Mouse (Mus musculus): ENCODE data around the gene Ifna11.

Ifna11 gene

DNA sequence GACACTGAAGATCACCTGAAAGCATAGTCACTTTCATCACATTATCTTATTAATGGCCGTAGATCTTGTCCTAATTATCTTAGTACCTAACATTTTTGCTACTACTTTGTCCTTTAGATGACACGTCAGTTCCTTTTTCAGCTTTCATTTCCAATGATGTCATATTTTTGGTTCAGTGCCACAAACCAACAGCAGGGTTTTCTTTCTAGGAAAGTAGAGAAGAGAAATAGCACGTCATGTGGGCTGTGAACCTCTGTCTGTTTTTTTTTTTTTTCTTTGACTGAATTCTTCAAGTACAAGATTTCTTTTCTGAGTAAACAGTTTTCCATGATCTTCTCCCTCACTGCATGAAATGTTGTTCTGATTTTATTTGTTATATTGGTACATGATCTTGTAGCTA lies 20.3 kb downstream of the Ifna11 start:
- no peak for DNase-seq (ENCODE audit: low spot score in 2 of 2)

DNA sequence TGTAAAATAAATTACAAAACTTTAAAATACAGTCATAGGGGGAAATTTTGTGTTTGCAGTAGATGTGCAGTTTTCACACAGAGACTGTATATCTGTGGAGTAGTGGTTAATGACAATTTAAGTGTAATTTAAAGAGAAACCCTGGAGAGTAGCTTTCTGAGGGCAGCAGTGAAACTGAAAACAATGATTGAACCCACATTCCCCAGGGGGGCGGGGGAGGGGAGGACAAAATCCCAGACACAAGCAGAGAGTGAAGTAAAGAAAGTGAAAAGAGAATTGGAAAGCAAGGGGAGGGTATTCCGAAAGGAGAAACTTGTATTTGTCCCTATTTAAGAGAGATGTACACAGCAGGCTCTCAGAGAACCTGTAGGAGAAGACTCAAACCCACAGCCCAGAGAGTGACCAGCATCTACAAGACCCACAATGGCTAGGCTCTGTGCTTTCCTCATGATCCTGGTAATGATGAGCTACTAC lies 21.7 kb downstream of the Ifna11 start, which contains the start of gene Ifna4:
Gene Ifna4, plus strand, starts transcription at position 424 of the 474 bp plus-strand sequence.
- no peak for DNase-seq (ENCODE audit: low spot score in 2 of 2)

DNA sequence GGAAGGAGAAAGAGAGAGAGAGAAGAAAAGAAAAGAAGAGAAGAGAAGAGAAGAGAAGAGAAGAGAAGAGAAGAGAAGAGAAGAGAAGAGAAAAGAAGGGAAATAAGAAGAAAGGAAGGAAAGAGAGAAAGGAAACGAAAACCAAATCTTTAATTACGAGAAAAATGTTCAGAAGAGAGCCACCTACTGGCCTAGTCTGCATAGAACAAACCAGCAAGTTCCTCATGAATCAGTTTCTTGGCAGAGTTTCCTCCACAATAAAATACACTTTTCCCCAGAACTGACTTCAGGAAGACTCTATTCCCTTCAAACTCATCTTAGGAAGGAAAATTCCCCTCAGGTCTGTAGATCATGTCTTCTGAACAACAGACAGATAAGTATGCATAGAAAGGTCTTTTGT lies 25.6 kb downstream of the Ifna11 start:
- no peak for DNase-seq (ENCODE audit: low spot score in 2 of 2)

DNA sequence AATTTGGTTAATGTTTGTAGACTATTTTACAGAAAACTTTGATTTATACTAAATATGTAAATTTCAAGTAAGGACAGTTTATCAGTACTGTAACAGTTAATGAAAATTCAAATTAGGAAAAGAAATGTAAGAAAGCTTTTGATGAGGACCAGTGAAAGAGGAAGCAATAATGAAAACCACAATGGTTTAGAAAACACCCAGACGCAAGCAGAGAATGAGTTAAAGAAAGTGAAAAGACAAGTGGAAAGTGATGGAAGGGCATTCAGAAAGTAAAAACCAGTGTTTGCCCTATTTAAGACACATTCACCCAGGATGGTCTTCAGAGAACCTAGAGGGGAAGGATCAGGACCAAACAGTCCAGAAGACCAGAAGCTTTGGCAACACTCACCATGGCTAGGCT lies 29.9 kb downstream of the Ifna11 start, which contains the start of gene Ifna1:
Gene Ifna1, plus strand, starts transcription at position 390 of the 400 bp plus-strand sequence.
- no peak for DNase-seq (ENCODE audit: low spot score in 2 of 2)

DNA sequence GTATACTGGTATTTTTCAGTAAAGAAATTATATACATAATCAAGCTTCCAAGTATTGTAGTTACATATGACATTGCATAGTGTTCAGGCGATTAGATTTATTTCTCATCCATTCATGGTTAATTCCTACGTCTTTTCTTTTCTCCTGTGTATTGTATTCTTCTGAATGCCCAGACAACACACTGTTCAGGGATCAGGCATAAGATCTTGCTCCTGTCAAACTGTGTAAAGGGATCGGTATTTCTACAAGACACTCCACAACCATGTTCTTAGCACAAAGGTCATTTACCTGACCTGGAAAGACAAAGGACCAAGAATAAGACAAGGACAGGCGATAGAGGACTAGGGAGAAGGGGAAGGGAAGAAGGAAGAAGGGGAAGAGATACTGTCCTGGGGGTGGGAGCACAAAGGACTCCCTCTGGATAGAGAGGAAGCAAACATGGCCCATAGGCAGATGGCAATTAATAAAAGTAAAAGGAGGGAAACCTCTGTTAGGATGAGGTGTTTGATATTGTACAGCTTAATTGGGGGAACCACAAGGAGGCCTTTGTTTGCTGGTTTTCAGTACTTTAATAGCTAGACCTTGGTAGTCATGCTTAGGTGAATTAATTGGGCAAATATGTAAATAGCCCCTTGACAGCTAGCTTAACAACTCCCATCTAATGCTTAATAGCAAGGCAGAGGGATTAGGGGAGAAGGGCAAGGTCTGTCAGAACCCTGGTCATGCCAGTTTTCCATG lies 31.4 kb downstream of the Ifna11 start:
- DNase-seq (ENCODE audit: low spot score in 2 of 2) = no peak

DNA sequence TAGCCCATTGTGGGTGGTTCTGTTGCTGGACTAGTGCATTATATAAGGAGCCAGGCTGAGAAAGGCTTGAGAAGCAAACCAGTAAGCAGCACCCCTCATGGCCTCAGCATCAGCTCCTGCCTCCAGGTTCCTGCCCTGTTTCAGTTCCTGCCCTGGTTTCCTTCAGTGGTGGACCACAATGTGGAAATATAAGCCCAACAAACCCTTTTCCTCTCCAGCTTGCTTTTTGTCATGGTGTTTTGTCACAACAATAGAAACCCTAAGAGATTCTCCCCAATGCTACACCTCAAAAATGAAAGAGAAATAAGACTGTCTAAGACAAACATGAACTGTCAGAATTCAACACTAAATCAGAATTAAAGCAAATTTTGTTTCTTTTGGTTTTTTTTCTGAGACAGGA lies 39.5 kb downstream of the Ifna11 start:
- no peak for DNase-seq (ENCODE audit: low spot score in 2 of 2)

DNA sequence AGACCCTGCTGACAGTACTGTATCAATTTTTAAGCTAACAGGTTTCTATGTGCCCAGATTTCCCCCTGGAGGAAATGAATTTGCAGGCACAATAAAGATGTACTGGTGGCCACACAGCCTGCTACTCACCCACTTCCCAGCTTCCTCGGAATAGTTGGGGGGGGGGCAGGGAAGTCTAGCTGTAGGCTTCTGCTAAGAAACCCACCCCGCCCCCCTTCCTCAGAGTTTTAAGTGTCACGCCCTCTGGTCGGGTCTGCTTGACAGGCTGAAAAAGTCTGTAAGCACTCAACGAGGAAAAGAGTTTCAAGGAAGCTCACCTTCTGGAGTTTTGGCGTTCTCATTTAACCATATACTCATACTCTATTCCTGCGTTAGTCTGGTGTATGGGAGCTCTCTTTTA lies 43.5 kb downstream of the Ifna11 start:
- no peak for DNase-seq (ENCODE audit: low spot score in 2 of 2)

DNA sequence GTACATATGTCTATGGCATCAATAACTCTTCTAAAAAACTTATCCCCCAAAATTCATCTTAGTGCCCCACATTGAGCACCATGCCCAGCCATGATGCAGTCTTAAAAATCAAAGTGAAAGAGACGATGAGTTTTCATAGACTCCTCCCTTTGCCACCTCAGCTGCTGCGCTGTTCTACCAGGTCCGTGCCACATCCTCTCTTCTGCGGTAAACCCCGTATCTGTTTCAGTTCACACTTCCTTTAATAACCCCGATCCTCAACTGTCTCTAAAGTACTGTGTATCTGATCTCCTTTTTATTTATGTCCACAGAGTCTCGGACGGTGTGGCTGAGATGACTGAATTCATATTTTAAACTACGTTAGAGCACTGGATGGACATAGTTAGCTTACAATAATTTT lies 44.8 kb downstream of the Ifna11 start:
- DNase-seq (ENCODE audit: low spot score in 2 of 2) = peak; percentile 81 to 82

DNA sequence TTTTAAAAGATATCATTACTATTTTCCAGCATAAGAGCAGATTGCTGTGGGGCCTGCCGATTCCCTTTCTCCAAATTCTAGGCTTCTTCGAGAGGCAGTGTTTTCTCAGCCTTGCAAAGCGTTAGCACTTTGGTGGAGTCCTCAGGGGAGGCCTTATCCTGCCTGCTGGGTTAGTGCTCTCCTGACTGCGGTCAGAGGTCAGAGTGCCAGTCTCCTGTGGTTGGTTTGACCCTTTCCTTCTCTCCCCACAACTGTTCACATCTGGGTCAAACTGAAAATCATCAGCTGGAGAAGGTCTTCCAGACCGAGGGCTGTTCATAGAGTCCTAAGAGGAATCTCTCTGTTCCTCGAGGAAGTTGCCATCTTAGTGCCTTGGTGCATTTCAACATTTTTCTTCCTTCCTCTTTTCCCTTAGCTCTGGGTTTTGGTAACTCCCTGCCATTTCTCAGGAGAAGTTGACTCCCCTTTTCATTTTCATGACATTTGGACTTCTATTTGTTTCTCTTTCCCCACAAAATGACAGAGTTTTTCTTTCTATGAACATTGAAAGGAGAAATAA lies 45.3 kb downstream of the Ifna11 start:
- DNase-seq (ENCODE audit: low spot score in 2 of 2) = peak in 1 of 2 experiments; percentile 16

DNA sequence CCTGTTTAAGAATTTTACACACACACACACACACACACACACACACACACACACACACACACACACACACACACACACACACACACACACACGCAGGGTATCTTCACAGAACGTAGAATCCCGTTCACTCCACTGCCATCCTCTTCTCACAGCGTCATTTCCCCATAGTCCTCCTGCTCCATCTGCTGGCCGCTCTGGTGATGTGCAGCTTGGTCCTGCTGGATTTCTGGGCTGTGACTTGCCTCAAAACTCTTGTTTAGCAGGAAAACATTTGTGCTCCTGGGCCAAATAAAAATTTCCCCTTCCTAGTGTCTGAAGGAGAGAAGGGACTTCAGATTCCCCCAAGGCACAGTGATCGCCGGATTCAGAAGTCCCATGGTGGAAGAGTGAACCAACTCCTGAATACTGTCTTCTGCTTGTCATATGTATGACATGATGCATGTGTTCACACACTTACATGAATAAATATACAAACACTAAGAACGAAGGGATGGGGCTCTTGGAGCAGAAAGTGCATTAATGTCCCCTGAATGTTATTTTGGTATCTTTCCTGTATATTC lies 47.7 kb downstream of the Ifna11 start:
- DNase-seq (ENCODE audit: low spot score in 2 of 2) = peak; percentile 70

DNA sequence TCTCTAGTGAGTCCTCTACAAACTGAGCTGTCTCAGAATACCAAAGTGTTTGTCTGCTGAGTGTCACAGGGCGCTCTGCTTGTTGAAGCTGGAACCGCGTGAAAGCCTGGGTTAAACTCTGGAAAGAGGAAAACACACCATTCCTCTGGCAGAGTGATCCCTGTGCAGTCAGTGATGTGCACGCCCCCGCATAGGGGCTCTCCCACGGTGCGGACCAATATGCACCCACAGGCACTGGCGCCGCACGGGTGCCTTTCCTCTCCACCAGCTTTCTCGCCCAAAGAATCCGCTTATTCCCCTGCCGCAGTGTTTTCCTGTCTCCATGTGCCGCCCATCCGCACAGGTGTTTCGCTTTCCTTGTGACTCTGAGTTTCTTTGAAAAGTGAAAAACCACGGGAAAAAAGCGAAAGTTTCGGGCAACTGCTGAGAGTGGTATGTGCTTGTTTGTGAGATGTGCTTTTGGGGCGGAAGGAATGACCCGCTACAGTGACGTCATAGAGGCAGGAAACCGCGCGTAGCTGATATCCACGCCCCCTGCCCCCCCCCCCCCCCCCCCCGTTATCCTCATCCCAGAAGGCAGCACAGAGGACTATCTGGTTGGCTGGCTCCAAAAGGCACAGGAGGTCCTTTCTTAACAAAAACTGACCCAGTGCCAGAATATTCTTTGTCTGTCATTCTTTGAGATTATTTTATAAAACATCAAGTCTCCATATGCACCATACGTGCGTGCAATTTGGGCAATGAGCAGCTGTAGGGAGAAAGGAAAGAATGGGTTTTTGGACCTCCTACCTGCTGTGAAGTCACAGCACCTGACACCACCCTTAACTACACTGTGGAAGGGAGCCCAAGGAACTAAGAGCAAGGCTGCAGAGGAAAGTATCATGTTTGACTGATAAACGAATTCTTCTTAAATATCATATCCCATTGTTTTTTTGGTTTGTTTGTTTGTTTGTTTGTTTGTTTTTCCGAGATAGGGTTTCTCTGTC lies 48.5 kb downstream of the Ifna11 start:
- DNase-seq (ENCODE audit: low spot score in 2 of 2) = peak; percentile 24 to 27

All from spleen, postnatal 36 days (tissue).